Mouse (Mus musculus) kidney, embryonic 16.5 days (tissue): ENCODE measurements at regions not wholly inside any gene's neighbourhood (a gene's known extent, or its start where the extent isn't known, plus 50 kb on each side); places are given as distances from the start of the nearest gene placed in this dataset.
A peak's percentile ranks its signal among the peaks of the same experiment; 100 is the strongest.

Experiments used
- ATAC-seq: fragments of 200-750 bp; cut with Nextera tagmentation; 2 replicates; pipeline ENCODE4 v1.8.0; 2017; ENCODE audit warnings: moderate TSS enrichment; ENCODE audit not compliant: low FRiP score, low TSS enrichment
- H3K27ac ChIP-seq: fragments of 300-500 bp; sonication (generic); 2 replicates; pipeline ENCODE4 v1.5.1; 2014; ENCODE audit warnings: low read length
- H3K27me3 ChIP-seq: fragments of 300-500 bp; sonication (generic); 2 replicates; pipeline ENCODE4 v1.6.1; 2014; ENCODE audit warnings: low read length, control low read depth, mixed read lengths; ENCODE audit not compliant: insufficient read depth
- H3K36me3 ChIP-seq: fragments of 300-500 bp; sonication (generic); 2 replicates; pipeline ENCODE4 v1.6.1; 2014; ENCODE audit warnings: low read length, control low read depth, mixed read lengths; ENCODE audit not compliant: insufficient read depth
- H3K4me1 ChIP-seq: fragments of 300-500 bp; sonication (generic); 2 replicates; pipeline ENCODE4 v1.6.1; 2014; ENCODE audit warnings: low read length, control low read depth, mixed read lengths; ENCODE audit not compliant: insufficient read depth
- H3K4me2 ChIP-seq: fragments of 300-500 bp; sonication (generic); replicated peaks from 2 replicates; pipeline ENCODE4 v1.6.1; 2014; ENCODE audit warnings: low read depth, low read length
- H3K4me3 ChIP-seq: fragments of 300-500 bp; sonication (generic); 2 replicates; pipeline ENCODE4 v1.5.1; 2014; ENCODE audit warnings: mild to moderate bottlenecking, low read length
- H3K9ac ChIP-seq: fragments of 300-500 bp; sonication (generic); replicated peaks from 2 replicates; pipeline ENCODE4 v1.6.1; 2014; ENCODE audit warnings: low read length
- H3K9me3 ChIP-seq: fragments of 300-500 bp; sonication (generic); 2 replicates; pipeline ENCODE4 v1.6.1; 2016; ENCODE audit warnings: low read length, control low read depth
- WGBS: fragments of 180-500 bp; shearing (Covaris S2); extraction: QIAGEN DNeasy Blood & Tissue Kit; methylation state at CpG from one replicate; pipeline ENCODE4 v1.1.7; 2014; 5-methylcytosine and 5-hydroxymethylcytosine counted together

DNA sequence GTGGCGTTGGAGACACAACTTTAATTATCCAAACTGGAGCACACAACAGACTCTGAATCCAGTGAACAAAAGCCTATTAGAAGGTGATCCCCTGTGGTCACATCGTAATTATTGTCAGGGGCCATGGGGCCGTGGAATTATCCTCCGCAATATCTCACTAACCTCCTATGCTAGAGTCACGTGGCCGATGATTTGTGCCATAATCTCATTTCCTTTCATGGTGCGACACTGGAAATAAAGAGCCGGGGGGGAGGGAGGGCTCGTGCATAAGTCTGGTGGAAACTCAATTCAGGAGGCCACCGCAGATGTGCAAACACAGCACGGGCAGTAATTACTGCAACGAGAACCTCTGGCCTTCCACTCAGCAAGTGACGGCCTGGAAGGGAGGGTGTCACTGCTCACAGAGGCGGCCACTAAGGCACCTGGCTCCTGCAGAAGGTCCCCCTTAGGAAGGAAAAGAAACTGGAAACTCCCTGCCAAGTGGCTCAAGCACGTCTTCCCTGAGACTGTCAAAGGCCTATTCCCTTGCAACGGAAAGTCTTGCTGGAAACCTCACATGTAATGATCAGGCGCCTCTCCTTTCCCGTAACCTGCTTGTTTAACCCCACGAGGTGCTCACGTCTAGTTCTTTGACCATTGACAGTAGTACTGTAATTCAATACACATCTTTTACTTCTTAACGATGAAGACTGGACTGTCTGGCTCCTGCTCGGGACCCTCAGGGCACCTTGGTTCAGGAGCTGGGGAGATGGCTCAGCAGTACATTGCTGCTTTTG is 65.6 kb upstream of the Gm10260 start:
- Histone ChIP-seq H3K36me3 (no peaks in the 10 kb centered on the region), H3K27me3 (peaks cover 3% of the 10 kb centered on the region; the same call in 1 of the 2 replicates), H3K9ac (0 out of 2 replicates have a peak overlapping the region, but pooled peaks have one; percentile 8), H3K4me1 (peaks cover 25% of the 10 kb centered on the region), H3K4me2 (peak overlapping the region; percentile 25), H3K9me3 (no peaks in the 10 kb centered on the region), H3K27ac (no peak overlapping the region), H3K4me3 (no peak overlapping the region)
- no peak for ATAC-seq
- WGBS = 19% methylated on average over 22 of the region's 22 CpGs

- peak; percentile 23; the same call in 1 of the 2 replicates for ATAC-seq
- no peak overlapping the region for H3K27ac ChIP-seq
- WGBS = 40% methylated on average over 3 of the region's 3 CpGs
Observed at GRCm38 (mm10) chr13:97825361-97825760, 64.9 kb upstream of the Gm10260 start.

DNA sequence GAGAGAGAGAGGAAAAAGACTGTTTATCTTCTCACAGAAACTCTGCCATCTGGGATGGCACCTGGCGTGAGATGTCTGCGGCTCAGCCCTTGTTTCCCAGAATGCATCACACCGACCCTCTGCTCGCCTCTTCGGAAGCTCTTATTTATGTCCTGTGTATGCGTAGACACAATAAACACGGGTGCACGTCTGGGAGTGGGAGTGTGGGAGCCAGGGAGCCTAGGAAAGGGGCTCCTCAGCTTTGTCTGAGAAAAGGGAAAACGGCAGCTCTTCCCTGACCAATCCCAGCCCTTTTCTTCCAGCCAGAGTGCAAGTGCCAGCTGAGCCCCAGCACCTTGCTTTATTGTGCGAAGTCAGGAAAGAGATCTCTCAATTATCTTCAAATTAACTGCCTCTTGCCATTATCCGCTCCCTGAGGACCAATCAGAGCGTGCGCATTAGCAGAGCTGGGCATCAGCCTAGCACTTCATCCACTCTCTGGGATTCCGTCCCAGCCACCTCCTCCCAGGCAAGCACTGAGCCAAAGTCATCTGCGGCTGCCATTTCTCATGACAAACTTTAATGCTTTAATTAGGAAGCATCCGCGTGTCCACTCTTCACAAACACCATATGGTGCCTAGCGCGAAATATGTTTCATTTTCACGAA is 63.8 kb upstream of the Gm10260 start:
- H3K36me3 ChIP-seq = no peaks in the 10 kb centered on the region
- H3K9me3 ChIP-seq = no peaks in the 10 kb centered on the region
- H3K4me2 ChIP-seq = peak overlapping the region; percentile 49
- H3K27me3 ChIP-seq = peaks cover 3% of the 10 kb centered on the region; the same call in 1 of the 2 replicates
- 47% methylated on average over 20 of the region's 20 CpGs for WGBS
- peaks cover 25% of the 10 kb centered on the region for H3K4me1 ChIP-seq
- peak overlapping the region; percentile 61; the same call in 1 of the 2 replicates for H3K9ac ChIP-seq
- ATAC-seq = peak; percentile 37; the same call in 1 of the 2 replicates
- peak overlapping the region; percentile 28 for H3K4me3 ChIP-seq
- H3K27ac ChIP-seq = no peak overlapping the region

More at GRCm38 (mm10) chr13:97825361-97825760, 64.9 kb upstream of the Gm10260 start:
- Histone ChIP-seq H3K36me3 (no peaks in the 10 kb centered on the region), H3K9me3 (no peaks in the 10 kb centered on the region), H3K4me3 (no peak overlapping the region), H3K27me3 (peaks cover 3% of the 10 kb centered on the region; the same call in 1 of the 2 replicates), H3K9ac (no peak overlapping the region), H3K4me2 (peak overlapping the region; percentile 25; the same call in 1 of the 2 replicates), H3K4me1 (peaks cover 25% of the 10 kb centered on the region)

DNA sequence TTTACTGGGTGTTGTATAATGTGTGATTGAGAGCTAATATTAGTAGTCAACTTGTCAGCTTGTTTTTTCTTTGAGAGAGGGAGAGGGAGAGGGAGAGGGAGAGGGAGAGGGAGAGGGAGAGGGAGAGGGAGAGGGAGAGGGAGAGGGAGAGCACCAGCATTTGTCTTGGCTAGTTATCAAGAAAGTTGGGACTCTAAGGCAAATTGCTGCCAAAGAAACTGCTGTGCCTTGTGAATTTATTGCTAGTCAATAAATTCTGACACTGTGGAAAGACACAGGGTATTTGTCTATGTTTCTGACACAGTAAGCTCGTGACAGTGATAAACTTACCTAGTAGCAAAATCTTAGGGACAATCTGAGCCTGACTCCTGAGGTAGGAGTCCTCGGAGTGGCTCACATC is 61.2 kb upstream of the Gm10260 start:
- WGBS = 24% methylated on average over 2 of the region's 2 CpGs
- peaks cover 25% of the 10 kb centered on the region for H3K4me1 ChIP-seq
- H3K27me3 ChIP-seq = no peaks in the 10 kb centered on the region
- ATAC-seq = no peak
- no peak overlapping the region for H3K27ac ChIP-seq
- H3K4me2 ChIP-seq = no peak overlapping the region
- no peaks in the 10 kb centered on the region for H3K36me3 ChIP-seq
- no peak overlapping the region for H3K4me3 ChIP-seq
- H3K9me3 ChIP-seq = no peaks in the 10 kb centered on the region
- H3K9ac ChIP-seq = no peak overlapping the region

GRCm38 (mm10) chr13:97821011-97821410 is 60.6 kb upstream of the Gm10260 start:
- H3K9ac ChIP-seq = no peak overlapping the region
- H3K4me1 ChIP-seq = peaks cover 20% of the 10 kb centered on the region
- WGBS = 84% methylated on average over 3 of the region's 3 CpGs
- no peak overlapping the region for H3K4me3 ChIP-seq
- H3K9me3 ChIP-seq = no peaks in the 10 kb centered on the region
- no peak overlapping the region for H3K4me2 ChIP-seq
- ATAC-seq = no peak
- no peaks in the 10 kb centered on the region for H3K36me3 ChIP-seq
- H3K27ac ChIP-seq = no peak overlapping the region
- no peaks in the 10 kb centered on the region for H3K27me3 ChIP-seq

DNA sequence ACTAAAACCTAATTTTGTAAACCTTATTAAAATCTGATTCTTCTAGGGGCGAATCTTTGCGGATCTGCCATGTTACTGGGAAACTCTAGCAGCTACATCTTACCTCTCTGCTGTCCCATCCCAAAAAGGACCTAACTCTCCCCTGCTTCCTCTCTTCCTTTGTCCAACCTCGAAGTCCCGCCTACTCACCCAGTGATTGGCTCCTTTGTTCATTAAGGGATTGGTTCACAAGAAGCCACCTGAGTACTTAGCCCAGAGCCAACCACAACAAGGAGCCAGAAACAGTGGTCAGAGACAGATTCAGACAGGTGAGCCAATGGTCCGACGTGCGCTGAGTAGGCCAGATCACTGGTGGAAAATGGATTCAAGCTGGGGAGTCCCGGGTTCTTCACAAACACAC is 60.0 kb upstream of the Gm10260 start:
- Histone ChIP-seq H3K36me3 (no peaks in the 10 kb centered on the region), H3K9ac (no peak overlapping the region), H3K4me3 (no peak overlapping the region), H3K27me3 (no peaks in the 10 kb centered on the region), H3K4me1 (peaks cover 14% of the 10 kb centered on the region), H3K27ac (no peak overlapping the region), H3K4me2 (no peak overlapping the region), H3K9me3 (no peaks in the 10 kb centered on the region)
- 98% methylated on average over 8 of the region's 8 CpGs for WGBS
- no peak for ATAC-seq

GRCm38 (mm10) chr13:97819036-97819435 is 58.6 kb upstream of the Gm10260 start:
- H3K9ac ChIP-seq = no peak overlapping the region
- H3K36me3 ChIP-seq = no peaks in the 10 kb centered on the region
- no peak overlapping the region for H3K4me3 ChIP-seq
- H3K4me1 ChIP-seq = peaks cover 3% of the 10 kb centered on the region; the same call in 1 of the 2 replicates
- H3K27me3 ChIP-seq = no peaks in the 10 kb centered on the region
- H3K4me2 ChIP-seq = no peak overlapping the region
- H3K9me3 ChIP-seq = no peaks in the 10 kb centered on the region
- H3K27ac ChIP-seq = no peak overlapping the region
- no peak for ATAC-seq
- WGBS = 88% methylated on average over 9 of the region's 9 CpGs

DNA sequence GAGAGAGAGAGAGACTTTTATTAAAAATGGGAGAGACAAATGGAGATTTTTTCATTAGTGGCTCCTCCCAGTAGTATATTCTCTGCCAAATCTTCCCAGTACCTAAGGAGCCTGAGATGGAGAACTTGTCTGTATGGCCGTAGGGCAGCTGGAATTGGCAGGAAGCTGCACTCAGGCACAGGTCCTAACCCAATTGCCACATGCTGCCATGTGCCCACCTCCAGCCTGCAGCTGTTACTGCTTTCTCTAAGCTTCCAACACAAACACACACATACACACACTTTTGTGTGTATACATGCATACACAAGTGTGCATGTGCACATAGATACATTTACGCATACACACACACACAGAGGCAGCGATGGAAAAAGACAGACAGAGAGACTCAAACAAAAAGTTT is 56.5 kb upstream of the Gm10260 start:
- ATAC-seq = no peak
- no peaks in the 10 kb centered on the region for H3K36me3 ChIP-seq
- no peak overlapping the region for H3K4me2 ChIP-seq
- no peak overlapping the region for H3K4me3 ChIP-seq
- H3K27me3 ChIP-seq = no peaks in the 10 kb centered on the region
- H3K27ac ChIP-seq = no peak overlapping the region
- H3K9me3 ChIP-seq = no peaks in the 10 kb centered on the region
- WGBS = 88% methylated on average over 3 of the region's 3 CpGs
- H3K9ac ChIP-seq = no peak overlapping the region
- H3K4me1 ChIP-seq = no peaks in the 10 kb centered on the region
